Mouse (Mus musculus) intestine, embryonic 16.5 days (tissue): ENCODE data around the gene Rab35. TPM values are rescaled to one million over a fixed set of nuclear protein-coding genes. Genes with fewer than 3 reads are reported as not detected.

Experiments
- ATAC-seq: fragments of 200-750 bp; cut with Nextera tagmentation; 2 replicates; pipeline ENCODE4 v1.8.0; 2017; ENCODE audit warnings: moderate TSS enrichment, moderate library complexity
- H3K27ac ChIP-seq: fragments of 300-500 bp; sonication (generic); 2 replicates; pipeline ENCODE4 v1.5.1; 2014; ENCODE audit warnings: mild to moderate bottlenecking, low read length
- H3K27me3 ChIP-seq: fragments of 300-500 bp; sonication (generic); replicated peaks from 2 replicates; pipeline ENCODE4 v1.6.1; 2014; ENCODE audit warnings: low read length, control low read depth, mixed read lengths; ENCODE audit not compliant: control insufficient read depth, insufficient read depth
- H3K36me3 ChIP-seq: fragments of 300-500 bp; sonication (generic); 2 replicates; pipeline ENCODE4 v1.6.1; 2014; ENCODE audit warnings: low read length, control low read depth; ENCODE audit not compliant: control insufficient read depth, insufficient read depth
- H3K4me1 ChIP-seq: fragments of 300-500 bp; sonication (generic); 2 replicates; pipeline ENCODE4 v1.6.1; 2014; ENCODE audit warnings: low read length, control low read depth, mixed read lengths; ENCODE audit not compliant: control insufficient read depth, insufficient read depth
- H3K4me2 ChIP-seq: fragments of 300-500 bp; sonication (generic); 2 replicates; pipeline ENCODE4 v1.6.1; 2014; ENCODE audit warnings: low read depth, low read length, control low read depth
- H3K4me3 ChIP-seq: fragments of 300-500 bp; sonication (generic); 2 replicates; pipeline ENCODE4 v1.5.1; 2014; ENCODE audit warnings: mild to moderate bottlenecking, low read length
- H3K9ac ChIP-seq: fragments of 300-500 bp; sonication (generic); 2 replicates; pipeline ENCODE4 v1.6.1; 2014; ENCODE audit warnings: low read depth, low read length
- H3K9me3 ChIP-seq: fragments of 300-500 bp; sonication (generic); 2 replicates; pipeline ENCODE4 v1.6.1; 2016; ENCODE audit warnings: low read length, control low read depth; ENCODE audit not compliant: control insufficient read depth
- WGBS: fragments of 180-500 bp; shearing (Covaris S2); extraction: QIAGEN DNeasy Blood & Tissue Kit; methylation state at CpG from one replicate; pipeline ENCODE4 v1.1.7; 2014; 5-methylcytosine and 5-hydroxymethylcytosine counted together
- polyA plus RNA-seq: library from polyadenylated mRNA; unstranded; fragments of >200 nt; fragmentation: Nextera tagmentation; extraction: Ambion mirVana; gene quantifications from 2 replicates; pipeline ENCODE4 v1.2.1, GENCODE M21; 2015

Rab35 gene
- polyA plus RNA-seq, 1 experiment from 2014 or later = 4.4 TPM

- Histone ChIP-seq H3K27ac (no peak overlapping the region), H3K4me3 (no peak overlapping the region), H3K9me3 (no peaks in the 10 kb centered on the region), H3K9ac (no peak overlapping the region), H3K36me3 (no peaks in the 10 kb centered on the region), H3K27me3 (no peaks in the 10 kb centered on the region), H3K4me2 (no peak overlapping the region), H3K4me1 (peaks cover 9% of the 10 kb centered on the region)
- no peak for ATAC-seq
- 92% methylated on average over 12 of the region's 12 CpGs for WGBS
Observed at GRCm38 (mm10) chr5:115653776-115654175, 22.1 kb downstream of the Rab35 start.

GRCm38 (mm10) chr5:115656677-115657076 is 25.0 kb downstream of the Rab35 start:
- 69% methylated on average over 6 of the region's 6 CpGs for WGBS
- H3K27me3 ChIP-seq = no peaks in the 10 kb centered on the region
- H3K4me2 ChIP-seq = no peak overlapping the region
- no peak overlapping the region for H3K9ac ChIP-seq
- H3K9me3 ChIP-seq = no peaks in the 10 kb centered on the region
- no peaks in the 10 kb centered on the region for H3K36me3 ChIP-seq
- no peak overlapping the region for H3K27ac ChIP-seq
- no peak overlapping the region for H3K4me3 ChIP-seq
- peaks cover 9% of the 10 kb centered on the region for H3K4me1 ChIP-seq
- no peak for ATAC-seq

GRCm38 (mm10) chr5:115657234-115657633 is 25.5 kb downstream of the Rab35 start:
- 69% methylated on average over 1 of the region's 1 CpGs for WGBS
- no peak overlapping the region for H3K27ac ChIP-seq

GRCm38 (mm10) chr5:115658352-115658751 is 26.6 kb downstream of the Rab35 start:
- Histone ChIP-seq H3K4me2 (no peak overlapping the region), H3K4me1 (no peaks in the 10 kb centered on the region), H3K9me3 (no peaks in the 10 kb centered on the region), H3K27me3 (no peaks in the 10 kb centered on the region), H3K4me3 (no peak overlapping the region), H3K9ac (no peak overlapping the region), H3K27ac (no peak overlapping the region), H3K36me3 (no peaks in the 10 kb centered on the region)
- ATAC-seq = no peak
- 82% methylated on average over 6 of the region's 6 CpGs for WGBS

More at GRCm38 (mm10) chr5:115657234-115657633, 25.5 kb downstream of the Rab35 start:
- ATAC-seq = no peak
- Histone ChIP-seq H3K4me2 (no peak overlapping the region), H3K4me3 (no peak overlapping the region), H3K4me1 (peaks cover 3% of the 10 kb centered on the region), H3K9me3 (no peaks in the 10 kb centered on the region), H3K27me3 (no peaks in the 10 kb centered on the region), H3K36me3 (no peaks in the 10 kb centered on the region), H3K9ac (no peak overlapping the region)

- Histone ChIP-seq H3K4me1 (peaks cover 2% of the 10 kb centered on the region; the same call in 1 of the 2 replicates), H3K4me3 (no peak overlapping the region), H3K4me2 (no peak overlapping the region), H3K9ac (no peak overlapping the region), H3K36me3 (no peaks in the 10 kb centered on the region), H3K27ac (no peak overlapping the region), H3K9me3 (no peaks in the 10 kb centered on the region), H3K27me3 (no peaks in the 10 kb centered on the region)
- 79% methylated on average over 22 of the region's 22 CpGs for WGBS
- no peak for ATAC-seq
Observed at GRCm38 (mm10) chr5:115662658-115663057, 30.9 kb downstream of the Rab35 start.

GRCm38 (mm10) chr5:115666366-115667065 is 34.8 kb downstream of the Rab35 start:
- Histone ChIP-seq H3K4me2 (no peak overlapping the region), H3K36me3 (no peaks in the 10 kb centered on the region), H3K27ac (no peak overlapping the region), H3K9me3 (no peaks in the 10 kb centered on the region), H3K4me1 (peaks cover 8% of the 10 kb centered on the region; the same call in 1 of the 2 replicates), H3K4me3 (no peak overlapping the region), H3K9ac (no peak overlapping the region), H3K27me3 (no peaks in the 10 kb centered on the region)
- ATAC-seq = no peak
- 68% methylated on average over 8 of the region's 8 CpGs for WGBS

GRCm38 (mm10) chr5:115667210-115667609 is 35.5 kb downstream of the Rab35 start:
- H3K27me3 ChIP-seq = no peaks in the 10 kb centered on the region

GRCm38 (mm10) chr5:115667894-115668293 is 36.2 kb downstream of the Rab35 start:
- 27% methylated on average over 7 of the region's 7 CpGs for WGBS
- Histone ChIP-seq H3K36me3 (no peaks in the 10 kb centered on the region), H3K9me3 (no peaks in the 10 kb centered on the region), H3K4me3 (no peak overlapping the region), H3K4me2 (no peak overlapping the region), H3K27ac (no peak overlapping the region), H3K27me3 (no peaks in the 10 kb centered on the region), H3K9ac (no peak overlapping the region), H3K4me1 (peaks cover 8% of the 10 kb centered on the region; the same call in 1 of the 2 replicates)
- ATAC-seq = no peak

More at GRCm38 (mm10) chr5:115667210-115667609, 35.5 kb downstream of the Rab35 start:
- H3K36me3 ChIP-seq = no peaks in the 10 kb centered on the region
- no peaks in the 10 kb centered on the region for H3K9me3 ChIP-seq
- 75% methylated on average over 8 of the region's 8 CpGs for WGBS
- H3K4me3 ChIP-seq = no peak overlapping the region
- H3K27ac ChIP-seq = no peak overlapping the region
- no peak for ATAC-seq
- H3K4me2 ChIP-seq = no peak overlapping the region
- peaks cover 8% of the 10 kb centered on the region; the same call in 1 of the 2 replicates for H3K4me1 ChIP-seq
- no peak overlapping the region for H3K9ac ChIP-seq

- H3K9me3 ChIP-seq = no peaks in the 10 kb centered on the region
- no peak overlapping the region for H3K9ac ChIP-seq
- H3K36me3 ChIP-seq = no peaks in the 10 kb centered on the region
- H3K4me2 ChIP-seq = no peak overlapping the region
- no peak overlapping the region for H3K27ac ChIP-seq
- WGBS = 87% methylated on average over 12 of the region's 12 CpGs
- no peak overlapping the region for H3K4me3 ChIP-seq
- H3K27me3 ChIP-seq = no peaks in the 10 kb centered on the region
- H3K4me1 ChIP-seq = peaks cover 8% of the 10 kb centered on the region; the same call in 1 of the 2 replicates
- no peak for ATAC-seq
Observed at GRCm38 (mm10) chr5:115668986-115669385, 37.3 kb downstream of the Rab35 start.
